Mouse (Mus musculus) stomach, embryonic 15.5 days (tissue): ENCODE data around the gene Spop. TPM values are rescaled to one million over a fixed set of nuclear protein-coding genes. Genes with fewer than 3 reads are reported as not detected.

Source experiments
- ATAC-seq: fragments of 200-750 bp; cut with Nextera tagmentation; 2 replicates; pipeline ENCODE4 v1.8.0; 2017; ENCODE audit warnings: low read depth, moderate number of reproducible peaks, moderate TSS enrichment; ENCODE audit not compliant: insufficient read depth, low FRiP score
- H3K27ac ChIP-seq: fragments of 300-500 bp; sonication (generic); 2 replicates; pipeline ENCODE4 v1.5.1; 2015; ENCODE audit warnings: mild to moderate bottlenecking, inconsistent platforms
- H3K27me3 ChIP-seq: fragments of 300-500 bp; sonication (generic); replicated peaks from 2 replicates; pipeline ENCODE4 v1.6.1; 2015; ENCODE audit warnings: inconsistent platforms
- H3K36me3 ChIP-seq: fragments of 300-500 bp; sonication (generic); 2 replicates; pipeline ENCODE4 v1.6.1; 2015; ENCODE audit warnings: inconsistent platforms
- H3K4me1 ChIP-seq: fragments of 300-500 bp; sonication (generic); 2 replicates; pipeline ENCODE4 v1.6.1; 2015; ENCODE audit warnings: inconsistent platforms
- H3K4me2 ChIP-seq: fragments of 300-500 bp; sonication (generic); 2 replicates; pipeline ENCODE4 v1.6.1; 2015; ENCODE audit warnings: mild to moderate bottlenecking, inconsistent platforms
- H3K4me3 ChIP-seq: fragments of 300-500 bp; sonication (generic); replicated peaks from 2 replicates; pipeline ENCODE4 v1.5.1; 2015; ENCODE audit warnings: inconsistent platforms
- H3K9ac ChIP-seq: fragments of 300-500 bp; sonication (generic); 2 replicates; pipeline ENCODE4 v1.6.1; 2015; ENCODE audit warnings: inconsistent platforms
- H3K9me3 ChIP-seq: fragments of 300-500 bp; sonication (generic); 2 replicates; pipeline ENCODE4 v1.6.1; 2016; ENCODE audit warnings: inconsistent platforms
- WGBS: fragments of 180-500 bp; shearing (Covaris S2); methylation state at CpG from one replicate; pipeline ENCODE4 v1.1.7; 2015; 5-methylcytosine and 5-hydroxymethylcytosine counted together
- polyA plus RNA-seq: library from polyadenylated mRNA; unstranded; fragments of >200 nt; fragmentation: Nextera tagmentation; extraction: Ambion mirVana; gene quantifications from 2 replicates; pipeline ENCODE4 v1.2.1, GENCODE M21; 2015

The Spop gene
- polyA plus RNA-seq, 1 experiment from 2014 or later: 142 TPM

- H3K4me3 ChIP-seq: no peak overlapping the region
- no peaks in the 10 kb centered on the region for H3K27me3 ChIP-seq
- ATAC-seq: no peak
- no peaks in the 10 kb centered on the region for H3K9me3 ChIP-seq
- no peak overlapping the region for H3K9ac ChIP-seq
- no peaks in the 10 kb centered on the region for H3K4me1 ChIP-seq
- no peak overlapping the region for H3K27ac ChIP-seq
- WGBS: 72% methylated on average over 5 of the region's 5 CpGs
- no peak overlapping the region for H3K4me2 ChIP-seq
- peaks cover 31% of the 10 kb centered on the region for H3K36me3 ChIP-seq
Measured at GRCm38 (mm10) chr11:95379552-95379951, 34.3 kb upstream of the Spop start.

- Histone ChIP-seq H3K4me2 (no peak overlapping the region), H3K9me3 (no peaks in the 10 kb centered on the region), H3K27me3 (no peaks in the 10 kb centered on the region), H3K27ac (no peak overlapping the region), H3K9ac (no peak overlapping the region), H3K4me3 (no peak overlapping the region), H3K4me1 (0 out of 2 replicates have a peak, but pooled peaks cover 3% of the 10 kb centered on the region), H3K36me3 (peaks cover 23% of the 10 kb centered on the region)
- WGBS: 88% methylated on average over 7 of the region's 7 CpGs
- ATAC-seq: no peak
Measured at GRCm38 (mm10) chr11:95380711-95381110, 33.2 kb upstream of the Spop start.

- Histone ChIP-seq H3K36me3 (peaks cover 19% of the 10 kb centered on the region), H3K9ac (no peak overlapping the region), H3K4me1 (0 out of 2 replicates have a peak, but pooled peaks cover 5% of the 10 kb centered on the region), H3K27ac (no peak overlapping the region), H3K9me3 (no peaks in the 10 kb centered on the region), H3K27me3 (no peaks in the 10 kb centered on the region), H3K4me3 (no peak overlapping the region), H3K4me2 (no peak overlapping the region)
- no peak for ATAC-seq
- WGBS: 93% methylated on average over 1 of the region's 1 CpGs
Measured at GRCm38 (mm10) chr11:95381146-95381545, 32.7 kb upstream of the Spop start.

GRCm38 (mm10) chr11:95383331-95383986, 30.4 kb upstream of the Spop start:
- no peaks in the 10 kb centered on the region for H3K9me3 ChIP-seq
- H3K4me1 ChIP-seq: 0 out of 2 replicates have a peak, but pooled peaks cover 5% of the 10 kb centered on the region
- peaks cover 22% of the 10 kb centered on the region for H3K36me3 ChIP-seq
- ATAC-seq: no peak
- 81% methylated on average over 5 of the region's 5 CpGs for WGBS
- no peak overlapping the region for H3K4me2 ChIP-seq
- H3K27me3 ChIP-seq: no peaks in the 10 kb centered on the region
- no peak overlapping the region for H3K27ac ChIP-seq
- no peak overlapping the region for H3K4me3 ChIP-seq
- no peak overlapping the region for H3K9ac ChIP-seq

GRCm38 (mm10) chr11:95384004-95384318, 29.9 kb upstream of the Spop start:
- Histone ChIP-seq H3K27me3 (no peaks in the 10 kb centered on the region), H3K9ac (no peak overlapping the region), H3K4me1 (0 out of 2 replicates have a peak, but pooled peaks cover 5% of the 10 kb centered on the region), H3K4me3 (peak overlapping the region; percentile 87), H3K36me3 (peaks cover 23% of the 10 kb centered on the region), H3K9me3 (no peaks in the 10 kb centered on the region), H3K27ac (peak overlapping the region; percentile 80; the same call in 1 of the 2 replicates), H3K4me2 (peak overlapping the region; percentile 53)
- ATAC-seq: no peak
- 36% methylated on average over 9 of the region's 9 CpGs for WGBS

- peaks cover 28% of the 10 kb centered on the region for H3K36me3 ChIP-seq
- no peaks in the 10 kb centered on the region for H3K27me3 ChIP-seq
- peak within 1 kb of the TSS; percentile 80 for H3K27ac ChIP-seq
- under 1% methylated on average over 42 of the region's 42 CpGs for WGBS
- peak within 1 kb of the TSS; percentile 53 for H3K4me2 ChIP-seq
- peak; percentile 92 for ATAC-seq
- H3K9me3 ChIP-seq: no peaks in the 10 kb centered on the region
- H3K9ac ChIP-seq: peak within 1 kb of the TSS; percentile 88
- H3K4me3 ChIP-seq: peak within 1 kb of the TSS; percentile 87
- H3K4me1 ChIP-seq: 0 out of 2 replicates have a peak, but pooled peaks cover 5% of the 10 kb centered on the region
Measured at GRCm38 (mm10) chr11:95384319-95384972, 29.4 kb upstream of the Spop start, which contains the start of gene Slc35b1. Gene Slc35b1, plus strand, starts transcription at chr11:95384692.

GRCm38 (mm10) chr11:95384973-95385320, 28.9 kb upstream of the Spop start:
- Histone ChIP-seq H3K27ac (peak overlapping the region; percentile 80), H3K4me3 (peak overlapping the region; percentile 87), H3K4me1 (0 out of 2 replicates have a peak, but pooled peaks cover 5% of the 10 kb centered on the region), H3K9me3 (no peaks in the 10 kb centered on the region), H3K4me2 (peak overlapping the region; percentile 53), H3K9ac (peak overlapping the region; percentile 88), H3K27me3 (no peaks in the 10 kb centered on the region), H3K36me3 (peaks cover 33% of the 10 kb centered on the region)
- WGBS: under 1% methylated on average over 14 of the region's 14 CpGs
- no peak for ATAC-seq

GRCm38 (mm10) chr11:95387354-95387753, 26.5 kb upstream of the Spop start:
- ATAC-seq: no peak
- Histone ChIP-seq H3K4me1 (0 out of 2 replicates have a peak, but pooled peaks cover 5% of the 10 kb centered on the region), H3K9ac (no peak overlapping the region), H3K9me3 (no peaks in the 10 kb centered on the region), H3K27me3 (no peaks in the 10 kb centered on the region), H3K4me2 (no peak overlapping the region), H3K4me3 (no peak overlapping the region), H3K27ac (no peak overlapping the region), H3K36me3 (peaks cover 33% of the 10 kb centered on the region)
- 81% methylated on average over 7 of the region's 7 CpGs for WGBS

GRCm38 (mm10) chr11:95389006-95389405, 24.9 kb upstream of the Spop start:
- H3K4me2 ChIP-seq: no peak overlapping the region
- H3K4me1 ChIP-seq: 0 out of 2 replicates have a peak, but pooled peaks cover 5% of the 10 kb centered on the region
- no peaks in the 10 kb centered on the region for H3K9me3 ChIP-seq
- H3K9ac ChIP-seq: no peak overlapping the region
- peaks cover 33% of the 10 kb centered on the region for H3K36me3 ChIP-seq
- no peaks in the 10 kb centered on the region for H3K27me3 ChIP-seq
- no peak overlapping the region for H3K27ac ChIP-seq
- no peak overlapping the region for H3K4me3 ChIP-seq
- ATAC-seq: no peak
- 74% methylated on average over 3 of the region's 3 CpGs for WGBS

- ATAC-seq: no peak
- Histone ChIP-seq H3K4me1 (0 out of 2 replicates have a peak, but pooled peaks cover 5% of the 10 kb centered on the region), H3K27me3 (no peaks in the 10 kb centered on the region), H3K36me3 (peaks cover 33% of the 10 kb centered on the region), H3K9ac (no peak overlapping the region), H3K27ac (no peak overlapping the region), H3K9me3 (no peaks in the 10 kb centered on the region), H3K4me2 (no peak overlapping the region), H3K4me3 (no peak overlapping the region)
- WGBS: 85% methylated on average over 6 of the region's 6 CpGs
Measured at GRCm38 (mm10) chr11:95390420-95390819, 23.5 kb upstream of the Spop start.

GRCm38 (mm10) chr11:95391201-95391600, 22.7 kb upstream of the Spop start:
- Histone ChIP-seq H3K9me3 (no peaks in the 10 kb centered on the region), H3K4me2 (no peak overlapping the region), H3K27me3 (no peaks in the 10 kb centered on the region), H3K4me3 (no peak overlapping the region), H3K9ac (no peak overlapping the region), H3K36me3 (peaks cover 33% of the 10 kb centered on the region), H3K27ac (no peak overlapping the region), H3K4me1 (no peaks in the 10 kb centered on the region)
- ATAC-seq: no peak
- WGBS: 80% methylated on average over 4 of the region's 4 CpGs

GRCm38 (mm10) chr11:95391743-95392142, 22.1 kb upstream of the Spop start:
- H3K27me3 ChIP-seq: no peaks in the 10 kb centered on the region
- no peak overlapping the region for H3K4me3 ChIP-seq
- ATAC-seq: no peak
- no peaks in the 10 kb centered on the region for H3K4me1 ChIP-seq
- peaks cover 33% of the 10 kb centered on the region for H3K36me3 ChIP-seq
- no peak overlapping the region for H3K9ac ChIP-seq
- H3K9me3 ChIP-seq: no peaks in the 10 kb centered on the region
- peak overlapping the region; percentile 40; the same call in 1 of the 2 replicates for H3K27ac ChIP-seq
- H3K4me2 ChIP-seq: no peak overlapping the region
- 66% methylated on average over 5 of the region's 5 CpGs for WGBS
